Mouse (Mus musculus) B cell, adult (primary cell): ENCODE measurements around the gene Gm9125. TPM values are rescaled to one million over a fixed set of nuclear protein-coding genes. Genes with fewer than 3 reads are reported as not detected.

Experiments
- total RNA-seq: library from RNA; stranded (reverse); gene quantifications from 4 replicates; pipeline ENCODE4 v1.2.4, GENCODE M21; 2023; ENCODE audit not compliant: inconsistent age

Gene Gm9125
- not detected in 4 replicates for total RNA-seq

DNA sequence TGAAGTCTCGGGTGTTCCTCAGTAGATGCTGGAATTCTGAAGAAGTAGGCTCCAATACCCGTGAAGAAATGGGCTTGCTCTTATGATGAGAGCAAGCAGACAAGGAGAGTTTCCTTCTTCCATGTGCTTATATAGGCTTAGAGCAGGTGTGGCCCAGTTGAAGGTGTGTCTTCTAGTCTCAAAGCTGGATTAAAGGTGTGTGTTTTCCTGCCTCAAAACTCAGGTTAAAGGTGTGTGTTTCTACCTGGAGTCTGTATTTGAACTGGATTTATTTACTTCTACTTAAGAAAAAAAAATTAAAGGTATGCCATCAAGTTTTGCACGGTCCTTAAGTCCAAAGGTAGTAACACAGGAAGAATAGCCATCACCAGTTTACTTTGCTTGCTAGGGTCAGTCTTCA lies at the start of gene Gm9125:
TSS of gene Gm9125 (minus strand) at position 101 of the 400 bp plus-strand sequence.

GRCm38 (mm10) chr3:94072544-94072943 lies 17.9 kb upstream of the Gm9125 start, which contains the start of gene Gm10697:
Gene Gm10697 (minus strand): TSS chr3:94072644.

Other genes with a start within 250 kb of the Gm9125 start
- gene Tdpoz3, start 228.9 kb downstream of the Gm9125 start, total RNA-seq: not detected in 4 replicates
- not detected in 4 replicates for gene Gm9117, start 111.3 kb downstream of the Gm9125 start, total RNA-seq
- not detected in 4 replicates for gene Tdpoz5, start 93.6 kb downstream of the Gm9125 start, total RNA-seq
- not detected in 4 replicates for gene Gm10697, start 17.8 kb upstream of the Gm9125 start, total RNA-seq
- gene Gm10696, start 123.3 kb upstream of the Gm9125 start, total RNA-seq: not detected in 4 replicates
- not detected in 4 replicates for gene Gm5286, start 141.8 kb upstream of the Gm9125 start, total RNA-seq
- gene Gm4778, start 209.2 kb upstream of the Gm9125 start, total RNA-seq: not detected in 4 replicates